Mouse (Mus musculus) MEL (cell line): ENCODE results near the gene Mms19.

ENCODE experiments used
- GATA1 ChIP-seq: IDR thresholded peaks from 2 replicates; pipeline ENCODE4 v1.6.1; 2011; ENCODE audit warnings: low read depth, low read length, improper control_type of control experiment
- POLR2A ChIP-seq, 2 experiments: IDR thresholded peaks; 2 replicates each; pipeline ENCODE4 v1.6.1; 2011 to 2012; ENCODE audit warnings: low read length in 2 of 2, mild to moderate bottlenecking in 2 of 2, control low read depth in 1 of 2, improper control_type of control experiment in 1 of 2, low read depth in 1 of 2, moderate library complexity in 1 of 2; ENCODE audit not compliant: control insufficient read depth in 1 of 2, insufficient read depth in 1 of 2, poor library complexity in 1 of 2

DNA sequence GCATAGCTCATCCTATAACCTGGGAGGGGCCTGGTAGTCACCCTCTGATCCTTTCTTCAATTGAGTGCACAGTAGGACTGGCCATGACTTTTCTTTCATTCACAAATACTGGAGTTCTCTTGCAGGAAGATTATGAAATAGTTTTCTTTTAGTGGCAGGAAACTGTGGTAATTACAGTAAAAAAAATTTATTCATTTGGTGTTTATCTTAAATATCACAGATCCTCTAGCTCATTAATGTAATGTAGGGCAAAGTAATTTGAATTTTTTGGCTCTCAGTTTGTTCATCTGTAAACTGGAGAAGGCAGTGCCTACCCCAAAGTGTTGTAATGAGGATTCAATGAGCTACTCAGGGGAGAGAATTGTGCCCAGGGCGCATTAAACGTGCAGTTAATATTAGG, 12.0 kb upstream of the Mms19 start:
- TF ChIP-seq GATA1 (no peak), POLR2A (IDR thresholded peaks at IDR 0.05; ENCODE audit: control insufficient read depth in 1 of 2, insufficient read depth in 1 of 2, low read depth in 1 of 2, low read length in 2 of 2, poor library complexity in 1 of 2) (no peak)
